In genomic region chr3:90583893-90584292, GRCm38 (mm10) we compare ENCODE assay signal across 15 mouse cellular contexts. TPM values are rescaled to one million over a fixed set of nuclear protein-coding genes. Genes with fewer than 3 reads are reported as not detected.
A peak's percentile ranks its signal among the peaks of the same experiment; 100 is the strongest.
DNase-seq lines count a peak whose midpoint lies in the region; ATAC-seq and TF ChIP-seq lines count a peak whose summit lies in the region.
"Had no signal": no experiment of that assay in that cellular context is flagged by ENCODE, and none has a peak within 500 bp of the region (broad histone marks: within the 10 kb centered on the region; RNA-seq: fewer than 3 reads in every experiment).

No protein-coding gene starts in this region.

- H3K9ac ChIP-seq in hindbrain, postnatal 0 days (replicated peaks; ENCODE audit: low read length), result no peak overlapping the region
- H3K9ac ChIP-seq in hindbrain, embryonic 13.5 days, result no peak overlapping the region
- H3K9ac ChIP-seq: embryonic facial prominence, embryonic 12.5 days; forebrain, postnatal 0 days; liver, embryonic 15.5 days had no signal

- H3K4me2 ChIP-seq in hindbrain, postnatal 0 days (ENCODE audit: low read depth, low read length), result no peak overlapping the region
- no peak overlapping the region for H3K4me2 ChIP-seq in hindbrain, embryonic 13.5 days
- H3K4me2 ChIP-seq: embryonic facial prominence, embryonic 12.5 days; liver, embryonic 15.5 days had no signal

- TF ChIP-seq CTCF in hindbrain, postnatal 0 days (IDR thresholded peaks at IDR 0.05; ENCODE audit: low read depth), result no peak

- H3K9me3 ChIP-seq in hindbrain, postnatal 0 days (ENCODE audit: low read length), result no peaks in the 10 kb centered on the region
- no peaks in the 10 kb centered on the region for H3K9me3 ChIP-seq in hindbrain, embryonic 13.5 days
- H3K9me3 ChIP-seq: embryonic facial prominence, embryonic 12.5 days; liver, embryonic 15.5 days had no signal

- H3K36me3 ChIP-seq in hindbrain, postnatal 0 days (ENCODE audit: insufficient read depth, low read length), result no peaks in the 10 kb centered on the region
- H3K36me3 ChIP-seq in hindbrain, embryonic 13.5 days, result no peaks in the 10 kb centered on the region
- H3K36me3 ChIP-seq: embryonic facial prominence, embryonic 12.5 days; liver, embryonic 15.5 days had no signal

- H3K27me3 ChIP-seq in hindbrain, postnatal 0 days (ENCODE audit: insufficient read depth, low read length), result no peaks in the 10 kb centered on the region
- no peaks in the 10 kb centered on the region for H3K27me3 ChIP-seq in hindbrain, embryonic 13.5 days
- H3K27me3 ChIP-seq: embryonic facial prominence, embryonic 12.5 days; liver, embryonic 15.5 days had no signal

- no peak overlapping the region for H3K27ac ChIP-seq in hindbrain, postnatal 0 days
- no peak overlapping the region for H3K27ac ChIP-seq in hindbrain, embryonic 13.5 days
- H3K27ac ChIP-seq: embryonic facial prominence, embryonic 12.5 days; left cerebral cortex, adult 2 months; liver, embryonic 15.5 days had no signal

- ATAC-seq in hindbrain, postnatal 0 days, result peak; percentile 46; the same call in 1 of the 2 replicates
- no peak for ATAC-seq in hindbrain, embryonic 13.5 days (ENCODE audit: low FRiP score)
- ATAC-seq: forebrain, postnatal 0 days had no signal

- intact Hi-C loops in left cerebral cortex, postnatal 10 days (cut with DNase I), result no loop called here

- no peaks in the 10 kb centered on the region for H3K4me1 ChIP-seq in hindbrain, postnatal 0 days (ENCODE audit: insufficient read depth, low read length)
- no peaks in the 10 kb centered on the region for H3K4me1 ChIP-seq in hindbrain, embryonic 13.5 days (replicated peaks)
- H3K4me1 ChIP-seq: embryonic facial prominence, embryonic 12.5 days; liver, embryonic 15.5 days had no signal

- peak; percentile 22 for DNase-seq in hindbrain, postnatal 0 days (ENCODE audit: low spot score)
- DNase-seq in NIH3T3 (ENCODE audit: low read depth), result peak; percentile 47
- DNase-seq in heart, adult 9 months (ENCODE audit: low spot score in 2 of 2), result peak; percentile 48 to 74
- DNase-seq in kidney, postnatal 10 days, result peak; percentile 42
- no peak for DNase-seq in thymus, postnatal 25 days
- DNase-seq in left cerebral cortex, postnatal 10 days (ENCODE audit: extremely low spot score in 1 of 2, low spot score in 2 of 2), result no peak
- DNase-seq: forebrain, postnatal 0 days had no signal

- WGBS in hindbrain, postnatal 0 days, result 51% methylated on average over 3 of the region's 3 CpGs
- 55% methylated on average over 3 of the region's 3 CpGs for WGBS in hindbrain, embryonic 13.5 days

- no peak overlapping the region for H3K4me3 ChIP-seq in hindbrain, postnatal 0 days (ENCODE audit: low read length)
- no peak overlapping the region for H3K4me3 ChIP-seq in hindbrain, embryonic 13.5 days
- H3K4me3 ChIP-seq: embryonic facial prominence, embryonic 12.5 days; left cerebral cortex, adult 2 months; liver, embryonic 15.5 days had no signal

RNA-seq across cellular contexts. Expression of gene S100a2, which starts 6.2 kb away (rescaled TPM):
- not detected in 2 replicates for total RNA-seq in hindbrain, postnatal 0 days (2014; rRNA removed)
- not detected in 2 replicates for polyA plus RNA-seq in hindbrain, postnatal 0 days (2015; fragmentation: Nextera tagmentation; extraction: Ambion mirVana)
- polyA plus RNA-seq in hindbrain, embryonic 13.5 days (2015; fragmentation: Nextera tagmentation; extraction: Ambion mirVana), result not detected in 2 replicates
- not detected for total RNA-seq in left cerebral cortex, postnatal 10 days (2021)
- total RNA-seq: forebrain, postnatal 0 days; hematopoietic stem cell, adult 5-6 weeks; left cerebral cortex, adult 2 months; megakaryocyte progenitor cell, adult 5-6 weeks had no signal
- polyA plus RNA-seq: embryonic facial prominence, embryonic 12.5 days; forebrain, postnatal 0 days; liver, embryonic 15.5 days; neural tube, embryonic 14.5 days had no signal

RNA-seq across cellular contexts. Expression of gene Gm42674, which starts 17.8 kb away (rescaled TPM):
- not detected in 2 replicates for total RNA-seq in hindbrain, postnatal 0 days (2014; rRNA removed)
- polyA plus RNA-seq in hindbrain, postnatal 0 days (2015; fragmentation: Nextera tagmentation; extraction: Ambion mirVana), result not detected in 2 replicates
- not detected in 2 replicates for polyA plus RNA-seq in hindbrain, embryonic 13.5 days (2015; fragmentation: Nextera tagmentation; extraction: Ambion mirVana)
- total RNA-seq in left cerebral cortex, postnatal 10 days (2021), result not detected
- total RNA-seq: forebrain, postnatal 0 days; hematopoietic stem cell, adult 5-6 weeks; left cerebral cortex, adult 2 months; megakaryocyte progenitor cell, adult 5-6 weeks had no signal
- polyA plus RNA-seq: embryonic facial prominence, embryonic 12.5 days; forebrain, postnatal 0 days; liver, embryonic 15.5 days; neural tube, embryonic 14.5 days; thymus, postnatal 0 days had no signal

RNA-seq across cellular contexts. Expression of gene S100a4, which starts 19.7 kb away (rescaled TPM):
- total RNA-seq in hindbrain, postnatal 0 days (2014; rRNA removed), result 3.0 TPM in 1 of 2 replicates, not detected in the other
- 2.3 and 3.1 TPM in 2 replicates for polyA plus RNA-seq in hindbrain, postnatal 0 days (2015; fragmentation: Nextera tagmentation; extraction: Ambion mirVana)
- polyA plus RNA-seq in hindbrain, embryonic 13.5 days (2015; fragmentation: Nextera tagmentation; extraction: Ambion mirVana), result 0.75 and 1.5 TPM in 2 replicates
- total RNA-seq in left cerebral cortex, postnatal 10 days (2021), result 1 to 10 TPM; 7.1 to 8.1 TPM
- polyA plus RNA-seq: neural tube, embryonic 14.5 days had no signal

RNA-seq across cellular contexts. Expression of gene S100a3, which starts 23.5 kb away (rescaled TPM):
- 1.4 and 5.3 TPM in 2 replicates for total RNA-seq in hindbrain, postnatal 0 days (2014; rRNA removed)
- 1.9 and 2.1 TPM in 2 replicates for polyA plus RNA-seq in hindbrain, postnatal 0 days (2015; fragmentation: Nextera tagmentation; extraction: Ambion mirVana)
- 1.3 and 1.8 TPM in 2 replicates for polyA plus RNA-seq in hindbrain, embryonic 13.5 days (2015; fragmentation: Nextera tagmentation; extraction: Ambion mirVana)
- total RNA-seq in left cerebral cortex, postnatal 10 days (2021), result 1 to 10 TPM; 1.7 to 1.8 TPM
- total RNA-seq: hematopoietic stem cell, adult 5-6 weeks; megakaryocyte progenitor cell, adult 5-6 weeks had no signal
- polyA plus RNA-seq: embryonic facial prominence, embryonic 12.5 days; liver, embryonic 15.5 days had no signal

RNA-seq across cellular contexts. Expression of gene S100a5, which starts 24.4 kb away (rescaled TPM):
- total RNA-seq in hindbrain, postnatal 0 days (2014; rRNA removed), result not detected in 2 replicates
- not detected in 2 replicates for polyA plus RNA-seq in hindbrain, postnatal 0 days (2015; fragmentation: Nextera tagmentation; extraction: Ambion mirVana)
- polyA plus RNA-seq in hindbrain, embryonic 13.5 days (2015; fragmentation: Nextera tagmentation; extraction: Ambion mirVana), result not detected in 2 replicates
- not detected for total RNA-seq in left cerebral cortex, postnatal 10 days (2021)
- total RNA-seq: forebrain, postnatal 0 days; hematopoietic stem cell, adult 5-6 weeks; left cerebral cortex, adult 2 months; megakaryocyte progenitor cell, adult 5-6 weeks had no signal
- polyA plus RNA-seq: forebrain, postnatal 0 days; liver, embryonic 15.5 days; neural tube, embryonic 14.5 days had no signal

Comparison
In these comparisons a context has a peak if more than half of its experiments do, and no peak if none do; other contexts are left out.
1. DNase-seq: peak in hindbrain, postnatal 0 days (single experiment), NIH3T3 (single experiment), heart, adult 9 months (2 of 2) and kidney, postnatal 10 days (single experiment); none in thymus, postnatal 25 days (single experiment) and left cerebral cortex, postnatal 10 days (0 of 2).